Comparison of ENCODE assay signal across 8 mouse cellular contexts in the genomic region with DNA sequence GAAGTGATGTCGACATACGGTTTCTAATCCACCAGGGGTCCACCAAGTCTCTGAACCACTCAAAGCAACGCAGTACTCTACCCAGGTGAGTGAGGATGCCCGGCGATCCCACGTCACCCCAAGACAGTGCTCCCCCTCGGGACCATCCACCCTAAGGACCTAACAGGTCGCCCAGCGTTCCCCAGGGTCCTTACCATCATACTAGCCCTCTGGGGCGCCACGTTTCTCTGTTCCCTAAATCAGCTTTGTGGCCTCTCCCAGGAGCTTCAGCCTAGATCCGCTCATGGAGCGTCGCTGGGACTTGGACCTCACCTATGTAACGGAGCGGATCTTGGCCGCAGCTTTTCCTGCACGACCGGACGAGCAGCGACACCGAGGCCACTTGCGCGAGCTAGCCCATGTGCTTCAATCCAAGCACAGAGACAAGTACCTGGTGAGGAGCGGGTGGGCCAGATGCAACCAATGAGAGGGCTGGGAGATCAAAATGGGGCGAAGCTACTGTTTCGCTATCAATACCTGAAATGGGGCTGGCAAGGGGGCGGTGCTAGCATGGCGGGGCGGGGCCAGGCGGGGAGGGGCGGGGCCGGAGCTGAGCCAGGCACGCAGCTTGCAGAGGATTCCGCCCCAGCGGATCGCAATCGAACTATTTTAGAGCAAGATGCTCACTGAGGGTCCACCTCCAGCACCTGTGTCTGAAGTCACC. TPM values are rescaled to one million over a fixed set of nuclear protein-coding genes. Genes with fewer than 3 reads are reported as not detected.
DNase-seq lines count a peak whose midpoint lies in the region; ATAC-seq lines count a peak whose summit lies in the region.

No protein-coding gene starts in this region.

- ATAC-seq in kidney, embryonic 15.5 days (replicated peaks; ENCODE audit: low FRiP score), result no peak
- ATAC-seq in forebrain, embryonic 14.5 days, result 0 out of 2 replicates have a peak, but pooled peaks have one; percentile 18
- ATAC-seq in monocyte, adult 5-6 weeks (replicated peaks; ENCODE audit: insufficient number of reproducible peaks, low FRiP score, low TSS enrichment, poor library complexity, severe bottlenecking), result no peak

- H3K9ac ChIP-seq in kidney, embryonic 15.5 days, result no peak overlapping the region
- H3K9ac ChIP-seq in forebrain, embryonic 14.5 days (ENCODE audit: low read length), result peak overlapping the region; percentile 40

- no peak for DNase-seq in kidney, adult 11 months
- peak; percentile 29 for DNase-seq in WW6 (ENCODE audit: low read depth, low spot score)
- DNase-seq in forebrain, embryonic 14.5 days (ENCODE audit: low spot score), result no peak
- peak; percentile 43 for DNase-seq in kidney, postnatal 10 days
- DNase-seq in neural tube, embryonic 10.5 days (ENCODE audit: extremely low spot score, low spot score), result peak; percentile 51
- DNase-seq in MN1 (ENCODE audit: low spot score), result no peak

- H3K27ac ChIP-seq in kidney, embryonic 15.5 days, result no peak overlapping the region
- no peak overlapping the region for H3K27ac ChIP-seq in forebrain, embryonic 14.5 days (ENCODE audit: low read depth, low read length)

- H3K4me1 ChIP-seq in kidney, embryonic 15.5 days, result peaks cover 96% of the 10 kb centered on the region
- H3K4me1 ChIP-seq in forebrain, embryonic 14.5 days (ENCODE audit: control insufficient read depth, insufficient read depth, low read length), result peaks cover 9% of the 10 kb centered on the region

- no peaks in the 10 kb centered on the region for H3K9me3 ChIP-seq in kidney, embryonic 15.5 days (replicated peaks)
- H3K9me3 ChIP-seq in forebrain, embryonic 14.5 days (replicated peaks; ENCODE audit: control insufficient read depth, low read length), result no peaks in the 10 kb centered on the region

- H3K27me3 ChIP-seq in kidney, embryonic 15.5 days, result no peaks in the 10 kb centered on the region
- H3K27me3 ChIP-seq in forebrain, embryonic 14.5 days (replicated peaks; ENCODE audit: control insufficient read depth, insufficient read depth, low read length), result peaks cover 30% of the 10 kb centered on the region

- peaks cover 58% of the 10 kb centered on the region for H3K36me3 ChIP-seq in kidney, embryonic 15.5 days
- no peaks in the 10 kb centered on the region for H3K36me3 ChIP-seq in forebrain, embryonic 14.5 days (ENCODE audit: control insufficient read depth, insufficient read depth, low read length)

- H3K4me3 ChIP-seq in kidney, embryonic 15.5 days (replicated peaks), result peak overlapping the region; percentile 31
- peak overlapping the region; percentile 28 for H3K4me3 ChIP-seq in forebrain, embryonic 14.5 days (ENCODE audit: low read depth, low read length)

- 26% methylated on average over 38 of the region's 38 CpGs for WGBS in kidney, embryonic 15.5 days
- 3% methylated on average over 37 of the region's 38 CpGs for WGBS in forebrain, embryonic 14.5 days

- H3K4me2 ChIP-seq in kidney, embryonic 15.5 days, result peak overlapping the region; percentile 91
- H3K4me2 ChIP-seq in forebrain, embryonic 14.5 days (ENCODE audit: low read length), result peak overlapping the region; percentile 55

RNA-seq across cellular contexts. Expression of a gene that starts 6.7 kb away (rescaled TPM):
- 39.7 and 48.4 TPM in 2 replicates for polyA plus RNA-seq in kidney, embryonic 15.5 days (2015; fragmentation: Nextera tagmentation; extraction: Ambion mirVana)
- polyA plus RNA-seq in forebrain, embryonic 14.5 days (2014; fragmentation: Nextera tagmentation; extraction: Ambion mirVana), result 5.5 and 8.2 TPM in 2 replicates
- 5.7 TPM in 1 of 3 replicates, not detected in the others for total RNA-seq in monocyte, adult 5-6 weeks (2017)

RNA-seq across cellular contexts. Expression of a gene that starts 29.1 kb away (rescaled TPM):
- 18.0 and 18.4 TPM in 2 replicates for polyA plus RNA-seq in kidney, embryonic 15.5 days (2015; fragmentation: Nextera tagmentation; extraction: Ambion mirVana)
- polyA plus RNA-seq in forebrain, embryonic 14.5 days (2014; fragmentation: Nextera tagmentation; extraction: Ambion mirVana), result 20.9 and 28.1 TPM in 2 replicates
- 49.3 to 56.3 TPM (median 49.3 TPM) in 3 replicates for total RNA-seq in monocyte, adult 5-6 weeks (2017)

RNA-seq across cellular contexts. Expression of a gene that starts 33.3 kb away (rescaled TPM):
- polyA plus RNA-seq in kidney, embryonic 15.5 days (2015; fragmentation: Nextera tagmentation; extraction: Ambion mirVana), result 127 and 130 TPM in 2 replicates
- 99.3 and 100 TPM in 2 replicates for polyA plus RNA-seq in forebrain, embryonic 14.5 days (2014; fragmentation: Nextera tagmentation; extraction: Ambion mirVana)
- total RNA-seq in monocyte, adult 5-6 weeks (2017), result 248 to 278 TPM (median 251 TPM) in 3 replicates

RNA-seq across cellular contexts. Expression of a gene that starts 37.3 kb away (rescaled TPM):
- polyA plus RNA-seq in kidney, embryonic 15.5 days (2015; fragmentation: Nextera tagmentation; extraction: Ambion mirVana), result 31.0 and 33.6 TPM in 2 replicates
- polyA plus RNA-seq in forebrain, embryonic 14.5 days (2014; fragmentation: Nextera tagmentation; extraction: Ambion mirVana), result 1.3 and 1.6 TPM in 2 replicates
- 0.38 to 1.4 TPM (median 0.68 TPM) in 3 replicates for total RNA-seq in monocyte, adult 5-6 weeks (2017)

RNA-seq across cellular contexts. Expression of a gene that starts 43.4 kb away (rescaled TPM):
- polyA plus RNA-seq in kidney, embryonic 15.5 days (2015; fragmentation: Nextera tagmentation; extraction: Ambion mirVana), result 0.33 and 1.1 TPM in 2 replicates
- polyA plus RNA-seq in forebrain, embryonic 14.5 days (2014; fragmentation: Nextera tagmentation; extraction: Ambion mirVana), result not detected in 2 replicates
- 6.2 to 25.0 TPM (median 10.2 TPM) in 3 replicates for total RNA-seq in monocyte, adult 5-6 weeks (2017)

Comparison
In these comparisons a context has a peak if more than half of its experiments do, and no peak if none do; other contexts are left out.
1. DNase-seq: peak in WW6 (single experiment), kidney, postnatal 10 days (single experiment) and neural tube, embryonic 10.5 days (single experiment); none in kidney, adult 11 months (single experiment), forebrain, embryonic 14.5 days (single experiment) and MN1 (single experiment).